Mouse (Mus musculus): ENCODE data around the gene Gm884.
"Not testable (repeated sequence)": the region's sequence is repeated elsewhere in the genome, so short reads cannot be mapped to it uniquely, and the experiment has no call there.

Gm884 gene

GRCm38 (mm10) chr11:103634806-103635205 lies 13.9 kb upstream of the Gm884 start:
- DNase-seq (ENCODE audit: low read depth, low spot score), result no peak

DNA sequence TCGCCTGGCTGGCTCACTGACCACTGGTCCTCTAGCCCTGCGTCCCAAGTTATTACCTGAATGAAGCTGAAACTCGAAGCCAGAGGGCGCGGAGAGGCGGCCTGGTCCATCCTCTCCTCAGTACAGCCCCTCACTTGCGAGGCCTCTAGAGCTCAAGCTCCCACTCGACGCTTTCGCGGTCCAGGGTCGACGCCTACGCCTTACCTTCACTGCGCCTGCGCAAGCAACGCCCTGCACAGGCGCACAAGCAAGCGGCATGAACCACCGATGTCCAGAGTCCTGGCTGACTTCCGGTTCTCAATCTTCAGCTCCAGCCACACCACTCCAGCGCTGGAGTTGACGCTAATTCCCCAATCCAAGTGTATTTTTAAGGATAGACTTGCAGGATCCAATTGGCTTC lies 6.5 kb upstream of the Gm884 start:
- DNase-seq (ENCODE audit: low read depth, low spot score), result no peak

GRCm38 (mm10) chr11:103610772-103611171 lies 10.2 kb downstream of the Gm884 start:
- DNase-seq (ENCODE audit: low read depth, low spot score), result no peak

DNA sequence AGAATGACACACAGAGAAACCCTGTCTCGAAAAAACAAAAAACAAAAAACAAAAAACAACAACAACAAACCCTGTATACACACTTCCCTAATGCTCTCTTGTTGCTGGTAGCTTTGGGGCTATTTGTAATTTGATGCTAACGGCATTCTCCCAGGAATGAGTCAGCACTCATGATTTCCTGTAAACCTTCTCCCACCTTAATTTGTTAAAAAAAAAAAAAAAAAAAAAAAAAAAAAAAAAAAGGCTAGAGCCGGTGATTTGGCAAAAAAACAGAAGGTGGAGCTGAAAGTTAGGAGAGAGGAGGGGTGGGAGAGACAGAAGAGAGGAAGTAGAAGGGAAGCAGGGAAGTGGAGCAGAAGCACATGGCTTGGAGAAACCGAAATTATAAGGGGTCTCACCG lies 14.3 kb downstream of the Gm884 start:
- DNase-seq (ENCODE audit: low read depth, low spot score), result no peak

DNA sequence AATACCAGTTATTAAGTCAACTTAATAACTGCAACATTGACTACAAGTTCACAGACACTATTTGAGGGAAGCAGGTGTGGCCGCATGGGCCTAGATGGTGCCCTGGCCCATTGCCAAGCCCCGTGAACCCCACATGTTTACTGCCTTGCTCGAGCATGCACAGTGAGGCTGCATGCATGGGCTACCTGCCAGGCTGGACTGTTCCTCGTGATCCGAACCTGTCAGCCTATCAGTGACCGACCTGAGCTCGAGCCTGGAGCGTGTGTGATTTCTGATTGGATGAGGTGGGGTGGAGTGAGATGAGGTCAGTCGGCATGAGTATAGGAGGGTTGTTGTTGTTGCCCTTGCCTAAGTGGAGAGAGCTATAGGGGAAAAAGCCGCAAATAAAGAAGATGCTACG lies 42.6 kb downstream of the Gm884 start:
- DNase-seq (ENCODE audit: low read depth, low spot score), result no peak

DNA sequence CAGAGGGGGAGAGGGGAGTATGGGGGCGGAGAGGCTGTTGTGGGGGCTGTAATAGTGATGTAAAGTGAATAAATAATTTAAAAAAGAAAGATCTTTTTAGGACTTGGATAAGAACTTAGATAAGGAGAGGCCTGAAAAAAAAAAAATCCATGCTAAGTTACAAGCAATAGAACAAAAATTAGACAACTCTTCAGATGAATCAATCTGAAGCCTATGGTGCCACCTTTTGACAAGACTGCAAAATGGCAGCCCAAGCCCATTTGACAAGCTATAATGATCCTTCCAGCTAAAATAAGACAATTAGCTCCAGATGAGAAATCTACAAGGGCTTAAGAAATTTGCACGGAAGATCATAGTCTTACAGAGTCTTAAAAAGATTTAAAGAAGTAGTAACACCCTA lies 64.9 kb downstream of the Gm884 start:
- no peak for DNase-seq (ENCODE audit: low read depth, low spot score)

DNA sequence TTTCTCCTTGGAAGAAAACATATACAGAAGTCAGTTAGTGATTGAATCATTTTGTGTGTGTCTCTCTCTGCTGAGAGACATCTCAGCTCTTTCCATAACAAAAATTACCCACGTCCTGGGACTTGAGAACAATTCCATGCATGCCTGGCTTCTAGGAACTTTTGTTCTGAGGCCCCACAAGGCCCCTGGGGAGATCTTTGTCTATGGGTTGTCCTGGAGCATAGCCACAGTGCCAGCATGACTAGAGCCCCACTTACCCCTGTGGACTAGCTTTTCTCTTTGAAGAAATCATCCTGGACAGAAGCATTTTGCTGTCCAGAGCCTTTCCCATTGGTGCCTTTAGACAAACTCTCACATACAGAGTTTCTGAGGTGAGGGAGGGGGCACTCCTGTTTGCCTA lies 86.0 kb downstream of the Gm884 start:
- not testable (repeated sequence) for DNase-seq (ENCODE audit: low read depth, low spot score)

- no peak for DNase-seq (ENCODE audit: low read depth, low spot score)
These were observed 108.8 kb downstream of the Gm884 start for GRCm38 (mm10) chr11:103512111-103512510.

DNA sequence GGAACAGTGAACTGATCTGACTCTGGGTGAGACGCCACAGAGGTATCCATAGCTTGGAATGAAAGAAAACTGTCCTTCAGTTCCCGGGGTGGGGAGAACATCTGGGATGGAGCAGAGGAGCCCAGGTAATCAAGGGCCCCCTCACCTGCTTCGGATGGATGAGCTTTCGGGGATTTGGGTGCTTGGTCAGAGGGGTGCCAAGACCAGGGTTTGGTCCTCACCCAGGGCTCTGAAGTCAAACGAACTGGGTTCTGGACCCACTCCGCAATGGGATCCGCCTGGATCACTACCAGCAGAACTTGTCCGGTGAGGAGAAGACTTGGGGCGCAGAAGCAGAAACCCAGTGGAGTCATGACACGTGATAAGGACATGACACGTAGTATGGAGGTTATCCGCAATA lies 116.4 kb downstream of the Gm884 start, which contains the start of gene Lrrc37a:
Lrrc37a (minus strand) TSS at position 101 of the 400 bp plus-strand sequence.
- DNase-seq (ENCODE audit: low read depth, low spot score), result no peak

Measured in embryo, embryonic 11.5 days (tissue).